Mouse (Mus musculus) hindbrain, postnatal 0 days (tissue): ENCODE measurements at regions not wholly inside any gene's neighbourhood (a gene's known extent, or its start where the extent isn't known, plus 50 kb on each side); places are given as distances from the start of the nearest gene placed in this dataset.

Experiments
- ATAC-seq: fragments of 200-750 bp; cut with Nextera tagmentation; 2 replicates; pipeline ENCODE4 v1.8.0; 2017; ENCODE audit warnings: mild to moderate bottlenecking, moderate TSS enrichment, moderate library complexity
- DNase-seq: peaks from one replicate; pipeline ENCODE4 v3.0.0-alpha.2; 2015; ENCODE audit warnings: low spot score
- H3K27ac ChIP-seq: fragments of 300-500 bp; sonication (generic); 2 replicates; pipeline ENCODE4 v1.5.1; 2014; ENCODE audit warnings: mild to moderate bottlenecking
- H3K27me3 ChIP-seq: fragments of 300-500 bp; sonication (generic); 2 replicates; pipeline ENCODE4 v1.6.1; 2014; ENCODE audit warnings: low read length, mixed read lengths; ENCODE audit not compliant: insufficient read depth
- H3K36me3 ChIP-seq: fragments of 300-500 bp; sonication (generic); 2 replicates; pipeline ENCODE4 v1.6.1; 2014; ENCODE audit warnings: low read length, mixed read lengths; ENCODE audit not compliant: insufficient read depth
- H3K4me1 ChIP-seq: fragments of 300-500 bp; sonication (generic); 2 replicates; pipeline ENCODE4 v1.6.1; 2014; ENCODE audit warnings: antibody characterized with exemption, low read length, mixed read lengths; ENCODE audit not compliant: insufficient read depth
- H3K4me2 ChIP-seq: fragments of 300-500 bp; sonication (generic); 2 replicates; pipeline ENCODE4 v1.6.1; 2014; ENCODE audit warnings: low read depth, mild to moderate bottlenecking, low read length, moderate library complexity, mixed read lengths
- H3K4me3 ChIP-seq: fragments of 300-500 bp; sonication (generic); 2 replicates; pipeline ENCODE4 v1.5.1; 2014; ENCODE audit warnings: low read length
- H3K9ac ChIP-seq: fragments of 300-500 bp; sonication (generic); replicated peaks from 2 replicates; pipeline ENCODE4 v1.6.1; 2014; ENCODE audit warnings: mild to moderate bottlenecking, low read length, moderate library complexity, mixed read lengths
- H3K9me3 ChIP-seq: fragments of 300-500 bp; sonication (generic); 2 replicates; pipeline ENCODE4 v1.6.1; 2016; ENCODE audit warnings: low read length, mixed read lengths
- CTCF ChIP-seq: IDR thresholded peaks from 2 replicates; pipeline ENCODE4 v1.5.1; 2016; ENCODE audit warnings: antibody characterized with exemption, control low read depth, low read depth
- whole genome bisulfite sequencing: fragments of 180-500 bp; shearing (Covaris S2); extraction: QIAGEN DNeasy Blood & Tissue Kit; methylation state at CpG from one replicate; pipeline ENCODE4 v1.1.7; 2014; 5-methylcytosine and 5-hydroxymethylcytosine counted together

DNA sequence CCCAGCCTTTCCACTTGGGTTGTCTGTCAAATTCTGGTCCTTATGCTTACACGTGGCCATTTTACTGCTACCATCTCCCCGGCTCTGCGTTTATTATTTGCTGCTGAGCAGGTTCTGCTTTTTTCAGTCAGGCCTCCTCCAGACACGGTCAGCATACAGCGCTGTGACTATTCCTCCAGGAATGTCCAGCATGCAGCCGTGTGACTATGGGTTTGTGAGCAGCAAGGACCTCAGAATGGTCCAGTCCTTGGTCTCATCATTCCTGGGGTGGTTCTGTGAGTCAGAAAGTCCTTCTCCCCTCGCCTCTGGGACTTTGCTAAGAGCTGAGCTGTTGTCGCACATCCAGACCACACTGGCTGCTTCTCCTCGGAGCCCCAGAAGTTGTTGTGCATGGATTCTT, 122.3 kb downstream of the Gadd45g start:
- no peaks in the 10 kb centered on the region for H3K27me3 ChIP-seq
- no peak overlapping the region for H3K27ac ChIP-seq
- TF ChIP-seq CTCF, result no peak
- H3K9me3 ChIP-seq, result no peaks in the 10 kb centered on the region
- no peaks in the 10 kb centered on the region for H3K36me3 ChIP-seq
- ATAC-seq, result no peak
- WGBS, result 82% methylated on average over 9 of the region's 9 CpGs
- H3K4me1 ChIP-seq, result peaks cover 10% of the 10 kb centered on the region
- H3K4me3 ChIP-seq, result no peak overlapping the region
- no peak overlapping the region for H3K4me2 ChIP-seq
- no peak overlapping the region for H3K9ac ChIP-seq
- no peak for DNase-seq

DNA sequence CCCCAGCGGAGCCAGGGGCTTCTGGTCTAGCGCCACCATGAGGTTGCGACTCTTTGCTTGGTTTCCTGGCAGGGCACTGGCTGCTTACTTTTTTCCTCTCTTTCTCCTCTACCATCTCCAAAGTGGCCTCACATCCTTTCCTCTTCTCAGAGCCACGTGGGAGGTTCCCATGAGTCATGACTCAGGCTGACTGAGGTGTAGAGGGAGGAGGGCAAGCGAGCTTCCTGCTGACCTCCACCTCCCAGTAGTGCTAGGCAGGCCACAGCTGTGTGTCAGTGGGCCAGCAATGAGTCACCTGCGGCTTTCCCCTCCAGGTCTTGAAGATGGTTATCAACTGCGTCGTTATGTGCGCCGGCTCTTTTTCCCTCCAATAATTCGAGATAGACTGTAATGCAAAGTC, 123.6 kb downstream of the Gadd45g start:
- Histone ChIP-seq H3K4me1 (peaks cover 2% of the 10 kb centered on the region; the same call in 1 of the 2 replicates), H3K4me3 (no peak overlapping the region), H3K36me3 (no peaks in the 10 kb centered on the region), H3K27ac (no peak overlapping the region), H3K4me2 (no peak overlapping the region), H3K27me3 (no peaks in the 10 kb centered on the region), H3K9ac (no peak overlapping the region), H3K9me3 (no peaks in the 10 kb centered on the region)
- 88% methylated on average over 11 of the region's 11 CpGs for WGBS
- no peak for TF ChIP-seq CTCF
- no peak for DNase-seq
- no peak for ATAC-seq

DNA sequence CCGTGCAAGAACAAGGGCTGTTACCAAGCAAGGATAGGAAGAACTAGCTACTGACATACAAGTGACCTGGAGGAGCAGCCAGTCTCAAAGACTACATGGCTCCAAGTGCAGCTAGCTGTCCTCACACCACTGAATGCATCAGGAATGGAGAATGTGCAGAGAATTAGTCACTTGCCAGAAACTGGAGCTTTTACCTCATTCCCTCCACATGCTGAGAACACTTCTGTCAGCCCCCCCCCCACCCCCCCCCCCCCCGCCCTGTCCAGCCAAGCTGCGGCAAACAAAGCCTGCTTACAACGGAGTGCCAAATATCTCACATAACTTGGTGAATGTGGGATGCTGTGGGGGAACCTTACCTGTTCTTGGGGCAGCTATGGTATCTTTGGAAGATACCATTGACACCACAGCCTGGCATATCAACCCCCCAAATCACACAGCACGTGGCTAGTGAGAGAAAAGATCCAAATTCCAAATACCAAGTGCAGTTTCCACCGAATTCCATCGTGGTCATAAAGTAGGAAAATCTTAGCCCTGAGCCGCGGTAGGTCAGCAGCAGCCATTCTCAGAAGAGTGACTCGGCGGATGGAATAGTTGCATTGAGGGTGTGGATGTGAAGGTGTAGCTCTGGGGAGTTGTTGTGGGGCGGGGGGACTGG, 126.3 kb downstream of the Gadd45g start:
- no peak overlapping the region for H3K27ac ChIP-seq
- no peak overlapping the region for H3K9ac ChIP-seq
- no peak overlapping the region for H3K4me2 ChIP-seq
- no peak overlapping the region for H3K4me3 ChIP-seq
- no peak for ATAC-seq
- WGBS, result 73% methylated on average over 11 of the region's 12 CpGs
- no peak for TF ChIP-seq CTCF
- DNase-seq, result no peak
- H3K27me3 ChIP-seq, result no peaks in the 10 kb centered on the region
- H3K9me3 ChIP-seq, result no peaks in the 10 kb centered on the region
- H3K4me1 ChIP-seq, result 0 out of 2 replicates have a peak, but pooled peaks cover 4% of the 10 kb centered on the region
- H3K36me3 ChIP-seq, result no peaks in the 10 kb centered on the region

DNA sequence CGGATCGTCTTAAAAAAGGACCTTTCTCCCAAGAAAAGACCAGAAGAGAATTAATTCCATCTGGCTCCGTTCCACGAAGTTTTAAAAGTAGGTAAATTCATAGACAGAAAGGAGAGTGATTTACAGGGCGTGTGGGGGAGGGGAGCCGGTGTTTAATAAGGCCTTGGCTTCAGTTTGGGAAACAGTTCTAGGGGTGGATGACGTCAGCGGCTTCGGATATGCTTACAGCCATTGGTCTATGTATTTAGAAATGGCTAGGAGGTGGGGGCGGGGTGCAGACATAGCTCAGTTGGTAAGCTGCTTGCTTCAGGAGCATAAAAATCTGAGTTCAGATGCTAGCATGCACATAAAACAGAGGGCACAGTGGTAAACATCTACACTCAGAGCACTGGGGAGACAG, 127.0 kb downstream of the Gadd45g start:
- Histone ChIP-seq H3K9ac (no peak overlapping the region), H3K4me2 (no peak overlapping the region), H3K27ac (no peak overlapping the region), H3K4me3 (no peak overlapping the region), H3K27me3 (no peaks in the 10 kb centered on the region), H3K4me1 (0 out of 2 replicates have a peak, but pooled peaks cover 4% of the 10 kb centered on the region), H3K9me3 (no peaks in the 10 kb centered on the region), H3K36me3 (no peaks in the 10 kb centered on the region)
- TF ChIP-seq CTCF, result no peak
- 84% methylated on average over 10 of the region's 10 CpGs for WGBS
- ATAC-seq, result no peak
- no peak for DNase-seq

DNA sequence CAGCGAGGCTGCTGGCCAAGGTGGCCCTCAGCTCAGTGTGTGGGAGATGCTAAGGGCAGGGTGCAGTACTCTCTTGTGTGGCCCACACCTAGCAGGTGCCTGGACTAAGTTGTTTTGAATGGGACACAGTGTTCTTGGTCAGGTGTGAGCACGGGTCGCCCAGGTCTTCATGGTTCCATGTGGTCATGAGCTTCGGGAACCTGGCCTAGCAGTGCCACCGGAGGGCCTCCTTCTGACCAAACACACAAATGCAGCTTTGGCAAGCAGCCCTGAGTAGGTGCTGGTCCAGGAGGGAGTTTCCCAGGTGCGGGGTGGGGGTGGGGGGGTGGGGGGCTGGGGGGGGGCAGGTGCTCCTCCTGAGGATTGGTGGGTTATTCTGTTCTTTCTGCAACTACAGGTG, 127.6 kb downstream of the Gadd45g start:
- no peaks in the 10 kb centered on the region for H3K27me3 ChIP-seq
- H3K4me2 ChIP-seq, result no peak overlapping the region
- H3K9me3 ChIP-seq, result no peaks in the 10 kb centered on the region
- ATAC-seq (no peak), DNase-seq (no peak)
- H3K4me3 ChIP-seq, result no peak overlapping the region
- no peak overlapping the region for H3K9ac ChIP-seq
- 0 out of 2 replicates have a peak, but pooled peaks cover 4% of the 10 kb centered on the region for H3K4me1 ChIP-seq
- no peaks in the 10 kb centered on the region for H3K36me3 ChIP-seq
- 93% methylated on average over 6 of the region's 6 CpGs for WGBS
- TF ChIP-seq CTCF, result no peak
- no peak overlapping the region for H3K27ac ChIP-seq

DNA sequence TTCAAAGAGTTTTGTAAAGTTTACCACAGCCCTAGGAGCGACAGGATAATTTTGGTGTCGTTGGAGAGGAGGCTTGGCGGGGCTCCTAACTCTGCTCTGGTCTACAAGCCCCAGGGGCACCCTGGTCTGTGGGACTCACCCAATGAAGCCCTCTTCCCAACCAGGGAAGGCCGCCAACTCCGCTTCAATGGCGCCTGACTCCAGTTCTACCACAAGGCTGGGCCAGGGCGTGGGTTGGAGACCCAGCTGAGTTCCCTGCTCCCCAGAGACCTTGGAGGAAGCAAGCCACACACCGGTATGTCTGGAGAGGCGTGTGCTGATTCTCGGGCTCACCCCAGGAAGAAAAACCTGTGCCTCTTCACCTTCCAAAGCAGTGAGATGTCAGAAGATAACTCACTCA, 128.9 kb downstream of the Gadd45g start:
- Histone ChIP-seq H3K27me3 (no peaks in the 10 kb centered on the region), H3K4me1 (0 out of 2 replicates have a peak, but pooled peaks cover 4% of the 10 kb centered on the region), H3K36me3 (no peaks in the 10 kb centered on the region), H3K4me3 (no peak overlapping the region), H3K4me2 (no peak overlapping the region), H3K9ac (no peak overlapping the region), H3K9me3 (no peaks in the 10 kb centered on the region), H3K27ac (no peak overlapping the region)
- 76% methylated on average over 10 of the region's 10 CpGs for WGBS
- DNase-seq, result no peak
- TF ChIP-seq CTCF, result no peak
- ATAC-seq, result no peak

DNA sequence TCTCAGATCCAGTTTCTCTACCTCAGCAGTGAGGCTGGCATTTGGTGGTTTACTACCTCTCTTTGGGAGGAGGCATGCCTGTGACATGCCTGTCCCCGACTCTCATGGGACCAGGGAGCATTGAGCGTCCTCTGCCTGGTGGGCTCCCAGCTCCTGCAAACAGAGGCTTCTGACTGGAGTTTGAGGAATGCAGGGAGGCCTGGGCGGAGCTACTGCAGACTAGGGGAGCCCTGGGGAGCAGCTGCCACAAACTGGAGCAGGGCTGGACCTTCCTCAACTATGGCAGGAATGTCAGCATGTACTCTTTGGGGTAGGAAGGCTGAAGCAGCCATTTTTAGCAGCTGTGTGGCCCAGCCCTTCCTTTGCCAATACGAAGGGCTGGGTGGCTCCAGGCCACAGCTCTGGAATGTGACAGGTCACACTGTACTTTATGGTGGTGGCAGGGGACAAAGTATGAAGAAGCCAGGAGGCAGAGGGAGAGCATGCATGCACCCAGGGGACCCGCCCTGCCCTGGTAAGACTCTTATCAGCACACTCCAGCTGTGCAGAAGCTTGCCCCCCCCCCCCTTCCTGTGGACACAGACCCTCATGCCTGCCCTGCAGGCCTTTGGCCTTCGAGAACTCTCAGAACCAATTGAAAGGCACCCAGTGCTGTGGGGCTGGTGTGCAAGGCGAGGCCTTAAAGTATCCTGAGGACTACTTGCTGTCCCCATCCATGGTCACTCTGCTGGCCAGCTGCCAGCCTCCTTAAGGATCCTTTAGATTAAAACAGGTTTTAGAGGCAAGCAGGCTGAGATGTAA, 129.5 kb downstream of the Gadd45g start:
- no peak for ATAC-seq
- H3K4me2 ChIP-seq, result no peak overlapping the region
- no peaks in the 10 kb centered on the region for H3K9me3 ChIP-seq
- no peak overlapping the region for H3K4me3 ChIP-seq
- H3K36me3 ChIP-seq, result no peaks in the 10 kb centered on the region
- 0 out of 2 replicates have a peak, but pooled peaks cover 4% of the 10 kb centered on the region for H3K4me1 ChIP-seq
- DNase-seq, result no peak
- H3K27me3 ChIP-seq, result no peaks in the 10 kb centered on the region
- no peak overlapping the region for H3K9ac ChIP-seq
- no peak overlapping the region for H3K27ac ChIP-seq
- 60% methylated on average over 7 of the region's 7 CpGs for WGBS
- no peak for TF ChIP-seq CTCF
